Comparison of ENCODE assay signal across 14 mouse cellular contexts in genomic region chr8:12445926-12446680, GRCm38 (mm10). TPM values are rescaled to one million over a fixed set of nuclear protein-coding genes. Genes with fewer than 3 reads are reported as not detected.
A peak's percentile ranks its signal among the peaks of the same experiment; 100 is the strongest.
DNase-seq lines count a peak whose midpoint lies in the region; ATAC-seq and TF ChIP-seq lines count a peak whose summit lies in the region.
"Had no signal": no experiment of that assay in that cellular context is flagged by ENCODE, and none has a peak within 500 bp of the region (broad histone marks: within the 10 kb centered on the region; RNA-seq: fewer than 3 reads in every experiment).

No protein-coding gene starts in this region.

- no peak overlapping the region for H3K9ac ChIP-seq in kidney, embryonic 16.5 days (replicated peaks; ENCODE audit: low read length)
- H3K9ac ChIP-seq in forebrain, embryonic 14.5 days (ENCODE audit: low read length), result peak overlapping the region; percentile 47
- H3K9ac ChIP-seq in limb, embryonic 14.5 days (ENCODE audit: low read depth, low read length, severe bottlenecking), result no peak overlapping the region

- no peak; the same call in 1 of the 2 replicates for ATAC-seq in kidney, embryonic 16.5 days (ENCODE audit: low FRiP score, low TSS enrichment)
- peak; percentile 61; the same call in 1 of the 2 replicates for ATAC-seq in forebrain, embryonic 14.5 days
- ATAC-seq in limb, embryonic 14.5 days (ENCODE audit: low FRiP score, low read depth), result no peak
- ATAC-seq: intestine, postnatal 0 days had no signal

- no peak for TF ChIP-seq POLR2A in limb, embryonic 14.5 days (IDR thresholded peaks at IDR 0.05; ENCODE audit: borderline replicate concordance, extremely low read depth, insufficient read depth, insufficient read length)

- no peak overlapping the region for H3K4me2 ChIP-seq in kidney, embryonic 16.5 days (replicated peaks; ENCODE audit: low read depth, low read length)
- H3K4me2 ChIP-seq in forebrain, embryonic 14.5 days (ENCODE audit: low read length), result peak overlapping the region; percentile 44
- H3K4me2 ChIP-seq in limb, embryonic 14.5 days (replicated peaks; ENCODE audit: low read depth, low read length, severe bottlenecking), result 0 out of 2 replicates have a peak overlapping the region, but pooled peaks have one; percentile 15

- DNase-seq in kidney, postnatal 4 days, result no peak
- peak; percentile 44 for DNase-seq in forebrain, embryonic 14.5 days (ENCODE audit: low spot score)
- no peak for DNase-seq in limb, embryonic 14.5 days (ENCODE audit: low spot score)
- DNase-seq in retina, postnatal 1 day, result peak; percentile 70
- DNase-seq in gastrocnemius, postnatal 36 days, result no peak
- no peak for DNase-seq in spleen, postnatal 14 days (ENCODE audit: low spot score in 2 of 2)
- no peak for DNase-seq in left cerebral cortex, postnatal 4 days
- DNase-seq: adrenal gland, postnatal 10 days; cerebellum, adult 9-11 months had no signal

- H3K9me3 ChIP-seq in kidney, embryonic 16.5 days (ENCODE audit: low read length), result 0 out of 2 replicates have a peak, but pooled peaks cover 5% of the 10 kb centered on the region
- no peaks in the 10 kb centered on the region for H3K9me3 ChIP-seq in forebrain, embryonic 14.5 days (replicated peaks; ENCODE audit: control insufficient read depth, low read length)
- no peaks in the 10 kb centered on the region for H3K9me3 ChIP-seq in limb, embryonic 14.5 days (ENCODE audit: control insufficient read depth, low read length)

- peaks cover 48% of the 10 kb centered on the region for H3K27me3 ChIP-seq in kidney, embryonic 16.5 days (ENCODE audit: insufficient read depth, low read length)
- H3K27me3 ChIP-seq in forebrain, embryonic 14.5 days (replicated peaks; ENCODE audit: control insufficient read depth, insufficient read depth, low read length), result no peaks in the 10 kb centered on the region
- peaks cover 35% of the 10 kb centered on the region for H3K27me3 ChIP-seq in limb, embryonic 14.5 days (ENCODE audit: control insufficient read depth, insufficient read depth, low read length)

- WGBS in kidney, embryonic 16.5 days, result 2% methylated on average over 26 of the region's 26 CpGs
- WGBS in forebrain, embryonic 14.5 days, result 7% methylated on average over 26 of the region's 26 CpGs
- WGBS in limb, embryonic 14.5 days, result 1% methylated on average over 26 of the region's 26 CpGs

- no peaks in the 10 kb centered on the region for H3K36me3 ChIP-seq in kidney, embryonic 16.5 days (ENCODE audit: insufficient read depth, low read length)
- H3K36me3 ChIP-seq in forebrain, embryonic 14.5 days (ENCODE audit: control insufficient read depth, insufficient read depth, low read length), result no peaks in the 10 kb centered on the region
- no peaks in the 10 kb centered on the region for H3K36me3 ChIP-seq in limb, embryonic 14.5 days (ENCODE audit: control insufficient read depth, insufficient read depth, low read length)

- no peak overlapping the region for H3K27ac ChIP-seq in kidney, embryonic 16.5 days (ENCODE audit: low read length)
- H3K27ac ChIP-seq in forebrain, embryonic 14.5 days (ENCODE audit: low read depth, low read length), result 0 out of 2 replicates have a peak overlapping the region, but pooled peaks have one; percentile 7
- no peak overlapping the region for H3K27ac ChIP-seq in limb, embryonic 14.5 days (replicated peaks; ENCODE audit: low read depth, low read length)
- H3K27ac ChIP-seq: left cerebral cortex, adult 2 months had no signal

- intact Hi-C loops in gastrocnemius, postnatal 36 days (cut with DNase I), result no loop called here
- intact Hi-C loops in left cerebral cortex, postnatal 4 days (cut with DNase I), result no loop called here

- no peaks in the 10 kb centered on the region for H3K4me1 ChIP-seq in kidney, embryonic 16.5 days (ENCODE audit: insufficient read depth, low read length)
- H3K4me1 ChIP-seq in forebrain, embryonic 14.5 days (ENCODE audit: control insufficient read depth, insufficient read depth, low read length), result peaks cover 10% of the 10 kb centered on the region
- H3K4me1 ChIP-seq in limb, embryonic 14.5 days (ENCODE audit: control insufficient read depth, insufficient read depth, low read length), result no peaks in the 10 kb centered on the region

- 0 out of 2 replicates have a peak overlapping the region, but pooled peaks have one; percentile 0 for H3K4me3 ChIP-seq in kidney, embryonic 16.5 days (ENCODE audit: low read length)
- H3K4me3 ChIP-seq in forebrain, embryonic 14.5 days (ENCODE audit: low read depth, low read length), result 0 out of 2 replicates have a peak overlapping the region, but pooled peaks have one; percentile 8
- H3K4me3 ChIP-seq in limb, embryonic 14.5 days (replicated peaks; ENCODE audit: low read length), result 0 out of 2 replicates have a peak overlapping the region, but pooled peaks have one; percentile 7
- H3K4me3 ChIP-seq: left cerebral cortex, adult 2 months had no signal

RNA-seq across cellular contexts. Expression of gene Sox1, which starts 51.0 kb away (rescaled TPM):
- not detected in 2 replicates for polyA plus RNA-seq in kidney, embryonic 16.5 days (2015; fragmentation: Nextera tagmentation; extraction: Ambion mirVana)
- 5.7 and 6.1 TPM in 2 replicates for polyA plus RNA-seq in forebrain, embryonic 14.5 days (2014; fragmentation: Nextera tagmentation; extraction: Ambion mirVana)
- 0.05 and 0.13 TPM in 2 replicates for polyA plus RNA-seq in limb, embryonic 14.5 days (2012; rRNA removed)
- not detected in 2 replicates for polyA plus RNA-seq in limb, embryonic 14.5 days (2014; fragmentation: Nextera tagmentation; extraction: Ambion mirVana)
- not detected for total RNA-seq in gastrocnemius, postnatal 36 days (2021)
- total RNA-seq in left cerebral cortex, postnatal 4 days (2021), result 10 to 100 TPM; 15.0 to 20.7 TPM
- total RNA-seq: adrenal gland, postnatal 10 days had no signal
- polyA plus RNA-seq: intestine, postnatal 0 days; lung, embryonic 16.5 days; spleen, adult 2 months had no signal

Comparison
In these comparisons a context has a peak if more than half of its experiments do, and no peak if none do; other contexts are left out.
1. DNase-seq: peak in forebrain, embryonic 14.5 days (single experiment) and retina, postnatal 1 day (single experiment); none in kidney, postnatal 4 days (0 of 2), limb, embryonic 14.5 days (single experiment), gastrocnemius, postnatal 36 days (0 of 2), spleen, postnatal 14 days (0 of 2) and left cerebral cortex, postnatal 4 days (single experiment).
2. Peak in every context shown above with its lines, with median percentiles within 50 percentile points of each other: H3K4me3 ChIP-seq.